Mouse (Mus musculus): Measurements from ENCODE around the gene Tshr. TPM values are rescaled to one million over a fixed set of nuclear protein-coding genes. Genes with fewer than 3 reads are reported as not detected.
A peak's percentile ranks its signal among the peaks of the same experiment; 100 is the strongest.

The Tshr gene
- total RNA-seq, 1 experiment: 0.22 TPM

DNA sequence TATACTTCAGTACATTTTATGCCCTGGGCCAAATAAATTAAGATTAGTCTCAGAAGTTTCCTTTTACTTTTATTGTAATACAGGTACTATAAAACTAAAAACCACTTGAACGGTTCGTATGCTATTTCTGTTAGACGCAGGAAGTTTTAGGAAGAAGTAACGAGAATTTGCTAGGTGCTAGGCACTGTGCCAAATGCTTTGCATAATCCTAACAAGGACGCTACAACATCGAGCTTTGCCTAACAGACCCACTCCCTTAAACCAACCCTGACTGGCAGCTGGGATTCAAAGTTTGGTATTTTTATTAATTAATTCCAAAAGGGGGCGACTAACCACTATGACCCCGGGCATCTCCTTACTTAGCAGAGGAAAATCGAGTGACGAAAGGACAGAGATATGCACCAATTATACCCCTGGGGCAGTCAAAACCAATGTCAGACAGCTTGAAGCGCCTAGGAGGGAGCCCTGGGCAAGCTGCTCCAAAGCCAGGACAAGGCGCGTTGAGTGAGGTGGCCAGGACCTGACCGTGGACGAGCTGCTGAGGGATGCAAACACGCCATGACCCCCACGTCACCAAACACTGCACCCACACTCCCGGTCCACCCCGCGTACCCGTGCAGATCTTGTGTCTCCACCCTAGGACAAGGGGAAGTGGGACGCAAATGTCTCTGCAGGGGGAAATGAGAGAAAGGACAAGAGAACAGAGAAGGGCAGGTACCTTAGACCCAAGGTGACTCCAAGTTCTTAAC lies 673 bp upstream of the Tshr start:
- no peaks in the 10 kb centered on the region for H3K9me3 ChIP-seq (ENCODE audit: control insufficient read depth, insufficient read depth, low read depth, low read length)

DNA sequence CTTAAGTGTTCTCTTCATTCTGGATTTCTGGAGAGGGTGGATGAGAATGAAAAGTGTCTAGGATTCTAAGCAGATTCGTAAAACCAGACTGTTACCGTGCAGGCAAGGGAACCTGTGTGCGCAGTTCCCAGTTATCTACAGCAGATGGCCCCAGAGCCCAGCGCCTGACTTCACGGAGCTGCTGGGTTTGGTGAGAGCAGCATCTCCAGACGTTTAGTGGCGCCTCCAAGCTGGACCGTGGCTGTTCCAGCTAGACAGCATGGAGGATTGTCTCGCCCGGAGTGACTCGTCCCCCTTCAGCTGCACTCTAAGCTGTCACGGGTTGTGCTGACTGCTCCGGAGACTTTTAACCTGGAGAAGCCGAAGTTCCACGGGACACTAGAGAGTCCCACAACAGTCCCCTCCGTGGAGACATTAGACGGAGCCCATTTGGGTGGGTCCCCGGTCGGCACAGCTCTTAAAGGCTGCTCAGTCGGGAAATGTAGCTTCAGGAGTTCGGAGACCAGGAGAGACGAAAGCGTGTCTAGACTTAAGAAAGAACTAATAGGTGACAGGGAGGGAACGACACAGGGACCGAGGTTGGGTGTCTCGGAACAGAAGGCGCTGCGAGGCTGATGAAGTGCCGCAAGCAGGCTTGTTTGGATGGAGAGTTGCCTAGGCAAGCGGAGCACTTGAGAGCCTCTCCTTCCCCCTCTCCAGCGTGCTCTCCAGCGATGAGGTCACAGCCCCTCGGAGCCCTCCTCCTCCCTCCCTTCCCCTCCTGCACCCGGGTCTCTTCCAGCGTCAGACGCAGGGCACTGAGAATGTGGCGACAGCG lies 16.1 kb downstream of the Tshr start:
- H3K27ac ChIP-seq (ENCODE audit: insufficient read depth, low read depth, low read length, poor library complexity, severe bottlenecking): no peak overlapping the region
- H3K4me1 ChIP-seq (ENCODE audit: control insufficient read depth in 2 of 2, insufficient read depth in 2 of 2, low read length in 2 of 2, poor library complexity in 1 of 2): no peaks in the 10 kb centered on the region; a peak in 1 of 4 replicates
- peak overlapping the region; percentile 62 to 72 for H3K4me3 ChIP-seq (ENCODE audit: insufficient read depth in 1 of 2, low read depth in 1 of 2, low read length in 2 of 2, poor library complexity in 1 of 2, severe bottlenecking in 1 of 2)
- in situ Hi-C loops (cut with MboI; ENCODE audit: low sequenced_read_pairs in 2 of 2, unreplicated experiment in 2 of 2): loop anchor here (25.0 kb wide), 1 partner anchor 387 kb away; the partner anchor contains the start of gene Ston2 (in 2 of the 2)
- no peaks in the 10 kb centered on the region for H3K36me3 ChIP-seq (ENCODE audit: control insufficient read depth, insufficient read depth, low read length, poor library complexity, severe bottlenecking)
- peak; percentile 75 for DNase-seq (ENCODE audit: low read depth, low spot score)
- H3K9me3 ChIP-seq (ENCODE audit: control insufficient read depth, insufficient read depth, low read depth, low read length): no peaks in the 10 kb centered on the region
- TF ChIP-seq HCFC1 (IDR thresholded peaks at IDR 0.05; ENCODE audit: borderline replicate concordance, insufficient read depth, low read length) (no peak), ZNF384 (IDR thresholded peaks at IDR 0.05; ENCODE audit: low read depth, low read length) (no peak), ZC3H11A (IDR thresholded peaks at IDR 0.05; ENCODE audit: borderline replicate concordance, low read depth, low read length) (peak; percentile 82; the same call in 1 of the 2 replicates), CHD2 (IDR thresholded peaks at IDR 0.05; ENCODE audit: low read depth, low read length) (no peak), MAFK (IDR thresholded peaks at IDR 0.05; ENCODE audit: insufficient read depth, low read depth, low read length) (0 out of 2 replicates have a peak, but pooled peaks have one; percentile 13)
- H3K9ac ChIP-seq (ENCODE audit: insufficient read depth, low read depth, low read length, poor library complexity, severe bottlenecking): peak overlapping the region; percentile 59

More for the DNA sequence above, 673 bp upstream of the Tshr start:
- Histone ChIP-seq H3K27ac (ENCODE audit: insufficient read depth, low read depth, low read length, poor library complexity, severe bottlenecking) (no peak overlapping the region), H3K36me3 (ENCODE audit: control insufficient read depth, insufficient read depth, low read length, poor library complexity, severe bottlenecking) (no peaks in the 10 kb centered on the region), H3K9ac (ENCODE audit: insufficient read depth, low read depth, low read length, poor library complexity, severe bottlenecking) (peak overlapping the region; percentile 69), H3K4me3 (ENCODE audit: insufficient read depth in 1 of 2, low read depth in 1 of 2, low read length in 2 of 2, poor library complexity in 1 of 2, severe bottlenecking in 1 of 2) (peak overlapping the region; percentile 65 to 85), H3K4me1 (ENCODE audit: control insufficient read depth in 2 of 2, insufficient read depth in 2 of 2, low read length in 2 of 2, poor library complexity in 1 of 2) (no peaks in the 10 kb centered on the region)
- DNase-seq (ENCODE audit: low read depth, low spot score): no peak
- TF ChIP-seq MAFK (IDR thresholded peaks at IDR 0.05; ENCODE audit: insufficient read depth, low read depth, low read length) (no peak), ZNF384 (IDR thresholded peaks at IDR 0.05; ENCODE audit: low read depth, low read length) (no peak), CHD2 (IDR thresholded peaks at IDR 0.05; ENCODE audit: low read depth, low read length) (no peak), ZC3H11A (IDR thresholded peaks at IDR 0.05; ENCODE audit: borderline replicate concordance, low read depth, low read length) (no peak), HCFC1 (IDR thresholded peaks at IDR 0.05; ENCODE audit: borderline replicate concordance, insufficient read depth, low read length) (no peak)
- in situ Hi-C loops (cut with MboI; ENCODE audit: low sequenced_read_pairs in 2 of 2, unreplicated experiment in 2 of 2): no loop called here

DNA sequence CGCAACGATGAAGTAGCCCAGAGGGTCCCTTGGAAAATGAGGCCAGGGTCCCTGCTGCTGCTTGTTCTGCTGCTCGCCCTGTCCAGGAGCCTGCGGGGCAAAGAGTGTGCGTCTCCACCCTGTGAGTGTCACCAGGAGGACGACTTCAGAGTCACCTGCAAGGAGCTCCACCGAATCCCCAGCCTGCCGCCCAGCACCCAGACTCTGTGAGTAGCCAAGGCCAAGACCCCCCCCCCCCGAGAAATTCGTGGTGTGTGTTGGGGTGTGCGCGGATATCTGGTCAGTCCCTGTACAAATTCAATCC lies 16.6 kb downstream of the Tshr start:
- Histone ChIP-seq H3K27ac (ENCODE audit: insufficient read depth, low read depth, low read length, poor library complexity, severe bottlenecking) (no peak overlapping the region), H3K9ac (ENCODE audit: insufficient read depth, low read depth, low read length, poor library complexity, severe bottlenecking) (peak overlapping the region; percentile 59), H3K9me3 (ENCODE audit: control insufficient read depth, insufficient read depth, low read depth, low read length) (no peaks in the 10 kb centered on the region), H3K4me1 (ENCODE audit: control insufficient read depth in 2 of 2, insufficient read depth in 2 of 2, low read length in 2 of 2, poor library complexity in 1 of 2) (no peaks in the 10 kb centered on the region; a peak in 1 of 4 replicates), H3K36me3 (ENCODE audit: control insufficient read depth, insufficient read depth, low read length, poor library complexity, severe bottlenecking) (no peaks in the 10 kb centered on the region), H3K4me3 (ENCODE audit: insufficient read depth in 1 of 2, low read depth in 1 of 2, low read length in 2 of 2, poor library complexity in 1 of 2, severe bottlenecking in 1 of 2) (peak overlapping the region; percentile 62 to 72)
- TF ChIP-seq ZNF384 (IDR thresholded peaks at IDR 0.05; ENCODE audit: low read depth, low read length) (no peak), CHD2 (IDR thresholded peaks at IDR 0.05; ENCODE audit: low read depth, low read length) (no peak), MAFK (IDR thresholded peaks at IDR 0.05; ENCODE audit: insufficient read depth, low read depth, low read length) (no peak), HCFC1 (IDR thresholded peaks at IDR 0.05; ENCODE audit: borderline replicate concordance, insufficient read depth, low read length) (no peak), ZC3H11A (IDR thresholded peaks at IDR 0.05; ENCODE audit: borderline replicate concordance, low read depth, low read length) (no peak)
- no peak for DNase-seq (ENCODE audit: low read depth, low spot score)
- in situ Hi-C loops (cut with MboI; ENCODE audit: low sequenced_read_pairs in 2 of 2, unreplicated experiment in 2 of 2): loop anchor here (25.0 kb wide), 1 partner anchor 386 kb away; the partner anchor contains the start of gene Ston2 (in 2 of the 2)

DNA sequence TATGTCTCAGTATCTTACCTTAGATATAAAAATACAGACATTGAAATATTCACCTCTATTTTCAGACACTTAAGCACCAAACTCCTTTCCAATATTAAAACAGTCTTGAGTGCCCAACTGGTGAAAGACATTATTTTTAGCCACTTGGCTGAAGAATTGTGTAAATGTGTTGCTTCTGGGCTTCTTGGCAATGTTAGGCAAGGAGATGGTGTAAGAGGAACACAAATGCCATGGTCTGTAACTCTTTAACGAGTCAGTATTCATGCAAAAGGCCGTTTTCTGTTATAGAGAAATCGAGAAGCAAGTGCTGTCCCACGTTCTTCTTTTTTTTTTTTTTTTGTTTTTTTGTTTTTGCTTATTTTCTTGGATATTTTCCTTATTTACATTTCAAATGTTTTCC lies 25.9 kb downstream of the Tshr start:
- in situ Hi-C loops (cut with MboI; ENCODE audit: low sequenced_read_pairs in 2 of 2, unreplicated experiment in 2 of 2): loop anchor here (25.0 kb wide), 1 partner anchor 377 kb away; the partner anchor contains the start of gene Ston2 (in 2 of the 2)

More for the DNA sequence above, 25.9 kb downstream of the Tshr start:
- H3K4me1 ChIP-seq (ENCODE audit: control insufficient read depth in 2 of 2, insufficient read depth in 2 of 2, low read length in 2 of 2, poor library complexity in 1 of 2): no peaks in the 10 kb centered on the region
- no peak overlapping the region for H3K9ac ChIP-seq (ENCODE audit: insufficient read depth, low read depth, low read length, poor library complexity, severe bottlenecking)
- no peak for DNase-seq (ENCODE audit: low read depth, low spot score)
- TF ChIP-seq ZC3H11A (IDR thresholded peaks at IDR 0.05; ENCODE audit: borderline replicate concordance, low read depth, low read length) (no peak), MAFK (IDR thresholded peaks at IDR 0.05; ENCODE audit: insufficient read depth, low read depth, low read length) (no peak), ZNF384 (IDR thresholded peaks at IDR 0.05; ENCODE audit: low read depth, low read length) (no peak), HCFC1 (IDR thresholded peaks at IDR 0.05; ENCODE audit: borderline replicate concordance, insufficient read depth, low read length) (no peak), CHD2 (IDR thresholded peaks at IDR 0.05; ENCODE audit: low read depth, low read length) (no peak)
- H3K36me3 ChIP-seq (ENCODE audit: control insufficient read depth, insufficient read depth, low read length, poor library complexity, severe bottlenecking): no peaks in the 10 kb centered on the region
- H3K4me3 ChIP-seq (ENCODE audit: insufficient read depth in 1 of 2, low read depth in 1 of 2, low read length in 2 of 2, poor library complexity in 1 of 2, severe bottlenecking in 1 of 2): no peak overlapping the region
- no peaks in the 10 kb centered on the region for H3K9me3 ChIP-seq (ENCODE audit: control insufficient read depth, insufficient read depth, low read depth, low read length)
- no peak overlapping the region for H3K27ac ChIP-seq (ENCODE audit: insufficient read depth, low read depth, low read length, poor library complexity, severe bottlenecking)

Measured in ES-E14 (cell line).